Mouse (Mus musculus) stomach, embryonic 16.5 days (tissue): ENCODE data around the gene Itpr2. TPM values are rescaled to one million over a fixed set of nuclear protein-coding genes. Genes with fewer than 3 reads are reported as not detected.

Source experiments
- ATAC-seq: fragments of 200-750 bp; cut with Nextera tagmentation; 2 replicates; pipeline ENCODE4 v1.8.0; 2017; ENCODE audit warnings: moderate number of reproducible peaks, moderate TSS enrichment; ENCODE audit not compliant: insufficient read depth, low FRiP score
- H3K27ac ChIP-seq: fragments of 300-500 bp; sonication (generic); 2 replicates; pipeline ENCODE4 v1.5.1; 2014; ENCODE audit warnings: low read length
- H3K27me3 ChIP-seq: fragments of 300-500 bp; sonication (generic); 2 replicates; pipeline ENCODE4 v1.6.1; 2014; ENCODE audit warnings: low read length, control low read depth, mixed read lengths; ENCODE audit not compliant: control insufficient read depth, insufficient read depth
- H3K36me3 ChIP-seq: fragments of 300-500 bp; sonication (generic); 2 replicates; pipeline ENCODE4 v1.6.1; 2014; ENCODE audit warnings: low read length; ENCODE audit not compliant: control insufficient read depth, insufficient read depth
- H3K4me1 ChIP-seq: fragments of 300-500 bp; sonication (generic); 2 replicates; pipeline ENCODE4 v1.6.1; 2014; ENCODE audit warnings: low read length, control low read depth, mixed read lengths; ENCODE audit not compliant: control insufficient read depth, insufficient read depth
- H3K4me2 ChIP-seq: fragments of 300-500 bp; sonication (generic); 2 replicates; pipeline ENCODE4 v1.6.1; 2014; ENCODE audit warnings: low read depth, low read length, mixed read lengths
- H3K4me3 ChIP-seq: fragments of 300-500 bp; sonication (generic); replicated peaks from 2 replicates; pipeline ENCODE4 v1.5.1; 2014; ENCODE audit warnings: mild to moderate bottlenecking, low read length
- H3K9ac ChIP-seq: fragments of 300-500 bp; sonication (generic); 2 replicates; pipeline ENCODE4 v1.6.1; 2014; ENCODE audit warnings: low read length
- H3K9me3 ChIP-seq: fragments of 300-500 bp; sonication (generic); replicated peaks from 2 replicates; pipeline ENCODE4 v1.6.1; 2016; ENCODE audit warnings: low read length, control low read depth; ENCODE audit not compliant: control insufficient read depth
- WGBS: fragments of 180-500 bp; shearing (Covaris S2); extraction: QIAGEN DNeasy Blood & Tissue Kit; methylation state at CpG from one replicate; pipeline ENCODE4 v1.1.7; 2014; 5-methylcytosine and 5-hydroxymethylcytosine counted together
- polyA plus RNA-seq: library from polyadenylated mRNA; unstranded; fragments of >200 nt; fragmentation: Nextera tagmentation; extraction: Ambion mirVana; gene quantifications from 2 replicates; pipeline ENCODE4 v1.2.1, GENCODE M21; 2015

The Itpr2 gene
- polyA plus RNA-seq, 1 experiment from 2014 or later: 14.8 TPM

- no peak overlapping the region for H3K4me2 ChIP-seq
- H3K27ac ChIP-seq: no peak overlapping the region
- no peaks in the 10 kb centered on the region for H3K9me3 ChIP-seq
- no peaks in the 10 kb centered on the region for H3K36me3 ChIP-seq
- WGBS: 91% methylated on average over 5 of the region's 5 CpGs
- ATAC-seq: no peak
- peaks cover 3% of the 10 kb centered on the region; the same call in 1 of the 2 replicates for H3K4me1 ChIP-seq
- no peak overlapping the region for H3K4me3 ChIP-seq
- H3K9ac ChIP-seq: no peak overlapping the region
- H3K27me3 ChIP-seq: no peaks in the 10 kb centered on the region
These were observed 33.5 kb upstream of the Itpr2 start for GRCm38 (mm10) chr6:146535501-146535900.

GRCm38 (mm10) chr6:146533146-146533545, 31.1 kb upstream of the Itpr2 start:
- H3K4me1 ChIP-seq: peaks cover 6% of the 10 kb centered on the region
- no peak overlapping the region for H3K9ac ChIP-seq
- no peaks in the 10 kb centered on the region for H3K27me3 ChIP-seq
- H3K4me3 ChIP-seq: no peak overlapping the region
- WGBS: 90% methylated on average over 4 of the region's 4 CpGs
- H3K4me2 ChIP-seq: no peak overlapping the region
- no peak overlapping the region for H3K27ac ChIP-seq
- no peak for ATAC-seq
- no peaks in the 10 kb centered on the region for H3K36me3 ChIP-seq
- no peaks in the 10 kb centered on the region for H3K9me3 ChIP-seq

- Histone ChIP-seq H3K9me3 (no peaks in the 10 kb centered on the region), H3K4me3 (no peak overlapping the region), H3K4me2 (no peak overlapping the region), H3K27me3 (no peaks in the 10 kb centered on the region), H3K9ac (no peak overlapping the region), H3K27ac (no peak overlapping the region), H3K36me3 (no peaks in the 10 kb centered on the region), H3K4me1 (peaks cover 6% of the 10 kb centered on the region)
- 32% methylated on average over 5 of the region's 5 CpGs for WGBS
- peak; percentile 33; the same call in 1 of the 2 replicates for ATAC-seq
These were observed 28.7 kb upstream of the Itpr2 start for GRCm38 (mm10) chr6:146530769-146531168.

GRCm38 (mm10) chr6:146530363-146530762, 28.3 kb upstream of the Itpr2 start:
- 0 out of 2 replicates have a peak, but pooled peaks have one; percentile 7 for ATAC-seq
- Histone ChIP-seq H3K9me3 (no peaks in the 10 kb centered on the region), H3K27me3 (no peaks in the 10 kb centered on the region), H3K27ac (no peak overlapping the region), H3K4me3 (no peak overlapping the region), H3K4me2 (no peak overlapping the region), H3K9ac (no peak overlapping the region), H3K4me1 (peaks cover 6% of the 10 kb centered on the region), H3K36me3 (no peaks in the 10 kb centered on the region)
- WGBS: 38% methylated on average over 7 of the region's 7 CpGs

GRCm38 (mm10) chr6:146527537-146527936, 25.5 kb upstream of the Itpr2 start:
- Histone ChIP-seq H3K27ac (no peak overlapping the region), H3K9me3 (peaks cover 6% of the 10 kb centered on the region; the same call in 1 of the 2 replicates), H3K4me1 (peaks cover 6% of the 10 kb centered on the region), H3K4me2 (no peak overlapping the region), H3K27me3 (no peaks in the 10 kb centered on the region), H3K9ac (no peak overlapping the region), H3K4me3 (no peak overlapping the region), H3K36me3 (no peaks in the 10 kb centered on the region)
- no peak for ATAC-seq
- WGBS: 81% methylated on average over 2 of the region's 2 CpGs

DNA sequence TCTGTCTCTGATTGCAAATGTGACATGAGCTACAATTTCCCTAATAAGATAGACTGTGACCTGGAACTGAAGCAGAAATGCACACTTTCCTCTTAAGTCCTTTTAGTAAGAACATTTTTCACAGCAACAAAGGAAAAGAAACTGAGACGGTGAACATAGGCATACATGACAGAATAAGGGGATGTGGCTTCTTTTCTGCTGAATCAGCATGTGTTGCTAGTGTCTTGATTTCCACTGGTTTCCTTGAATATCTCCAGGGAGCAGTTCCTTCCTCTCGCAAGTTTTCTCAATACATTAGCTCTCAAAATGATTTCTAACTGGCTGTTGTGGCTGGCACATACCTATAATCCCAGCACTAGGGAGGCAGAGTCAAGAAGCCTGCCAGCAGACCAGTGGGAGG, 23.5 kb upstream of the Itpr2 start:
- Histone ChIP-seq H3K27me3 (no peaks in the 10 kb centered on the region), H3K27ac (no peak overlapping the region), H3K9me3 (peaks cover 6% of the 10 kb centered on the region; the same call in 1 of the 2 replicates), H3K4me2 (no peak overlapping the region), H3K9ac (no peak overlapping the region), H3K4me1 (peaks cover 3% of the 10 kb centered on the region; the same call in 1 of the 2 replicates), H3K36me3 (no peaks in the 10 kb centered on the region), H3K4me3 (no peak overlapping the region)
- 78% methylated on average over 2 of the region's 2 CpGs for WGBS
- no peak for ATAC-seq

DNA sequence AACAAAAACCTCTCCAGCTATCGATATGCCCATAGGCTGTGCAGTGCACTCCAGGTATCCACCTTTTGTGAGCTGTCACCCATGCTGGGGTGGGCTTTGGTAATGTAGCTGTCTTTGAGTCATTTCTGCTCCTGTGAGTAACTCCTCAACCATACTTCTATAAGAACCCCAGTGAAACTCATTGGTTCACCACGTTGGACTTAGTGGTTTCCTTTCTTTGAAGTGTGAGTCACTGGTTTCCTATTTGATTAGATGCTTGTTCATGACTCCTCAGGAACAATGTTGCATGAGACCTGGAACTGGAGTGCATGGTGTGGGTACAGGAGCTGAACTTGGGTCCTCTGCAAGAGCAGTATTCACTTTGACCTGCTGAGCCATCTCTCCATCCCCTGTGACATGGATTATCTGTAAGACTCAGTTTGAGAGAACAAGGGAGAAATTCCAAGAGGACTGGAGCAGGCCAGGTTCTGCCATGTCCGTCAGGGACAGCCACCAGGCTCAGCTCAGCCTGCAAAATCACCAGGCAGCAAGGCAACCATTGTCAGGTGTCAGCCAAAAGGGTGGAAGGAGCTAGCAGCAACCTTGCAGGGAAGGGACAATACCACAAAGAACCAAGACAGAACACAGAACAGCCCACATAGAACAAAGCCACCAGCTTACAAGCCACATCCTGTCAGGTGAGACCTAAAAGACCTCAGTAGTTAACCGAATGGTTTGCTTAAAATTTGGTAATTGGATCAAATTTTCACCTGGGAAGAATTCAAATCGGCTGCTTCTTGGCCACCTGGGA, 19.6 kb upstream of the Itpr2 start:
- WGBS: 81% methylated on average over 5 of the region's 5 CpGs
- Histone ChIP-seq H3K4me2 (no peak overlapping the region), H3K9me3 (peaks cover 6% of the 10 kb centered on the region; the same call in 1 of the 2 replicates), H3K27me3 (no peaks in the 10 kb centered on the region), H3K9ac (no peak overlapping the region), H3K4me1 (no peaks in the 10 kb centered on the region), H3K27ac (no peak overlapping the region), H3K36me3 (no peaks in the 10 kb centered on the region), H3K4me3 (no peak overlapping the region)
- no peak for ATAC-seq

GRCm38 (mm10) chr6:146519019-146519418, 17.0 kb upstream of the Itpr2 start:
- no peak overlapping the region for H3K9ac ChIP-seq
- no peak overlapping the region for H3K27ac ChIP-seq
- no peaks in the 10 kb centered on the region for H3K27me3 ChIP-seq
- H3K4me2 ChIP-seq: no peak overlapping the region
- ATAC-seq: no peak
- H3K4me3 ChIP-seq: no peak overlapping the region
- 66% methylated on average over 2 of the region's 2 CpGs for WGBS
- H3K4me1 ChIP-seq: no peaks in the 10 kb centered on the region
- H3K9me3 ChIP-seq: peaks cover 6% of the 10 kb centered on the region; the same call in 1 of the 2 replicates
- H3K36me3 ChIP-seq: no peaks in the 10 kb centered on the region

DNA sequence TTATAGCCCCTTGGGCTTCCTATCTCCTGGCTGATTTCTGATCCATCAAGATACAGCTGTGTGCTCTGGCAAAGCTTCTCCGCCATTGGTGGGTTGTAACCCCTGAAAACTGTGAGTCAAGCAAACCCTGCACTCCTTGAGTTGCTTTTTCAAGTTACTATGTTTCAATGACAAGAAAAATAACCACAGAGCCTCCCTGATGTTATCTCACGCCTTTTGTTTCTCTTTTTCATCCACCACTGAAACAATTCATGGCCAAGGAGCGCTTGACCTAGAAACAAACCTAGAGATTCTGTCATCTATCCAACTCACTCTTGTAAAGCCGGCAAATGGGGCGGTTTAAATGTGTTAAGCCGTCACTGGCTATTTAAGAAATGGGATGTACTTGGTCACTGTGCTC, 13.9 kb upstream of the Itpr2 start:
- H3K9me3 ChIP-seq: no peaks in the 10 kb centered on the region
- H3K4me1 ChIP-seq: no peaks in the 10 kb centered on the region
- no peak overlapping the region for H3K4me2 ChIP-seq
- no peak overlapping the region for H3K27ac ChIP-seq
- H3K36me3 ChIP-seq: no peaks in the 10 kb centered on the region
- H3K27me3 ChIP-seq: no peaks in the 10 kb centered on the region
- no peak for ATAC-seq
- WGBS: 64% methylated on average over 6 of the region's 6 CpGs
- H3K4me3 ChIP-seq: no peak overlapping the region
- no peak overlapping the region for H3K9ac ChIP-seq
